Mouse (Mus musculus) embryonic facial prominence, embryonic 14.5 days (tissue): Measurements from ENCODE around the gene Tyrp1. TPM values are rescaled to one million over a fixed set of nuclear protein-coding genes. Genes with fewer than 3 reads are reported as not detected.

Experiments used
- ATAC-seq: fragments of 200-750 bp; cut with Nextera tagmentation; 2 replicates; pipeline ENCODE4 v1.8.0; 2017; ENCODE audit warnings: low read depth, moderate number of reproducible peaks, moderate TSS enrichment
- DNase-seq: peaks from one replicate; pipeline ENCODE4 v3.0.0-alpha.2; 2015; ENCODE audit warnings: low spot score
- H3K27ac ChIP-seq: fragments of 300-500 bp; sonication (generic); replicated peaks from 2 replicates; pipeline ENCODE4 v1.5.1; 2014; ENCODE audit warnings: low read depth, mild to moderate bottlenecking, low read length, moderate library complexity
- H3K27me3 ChIP-seq: fragments of 300-500 bp; sonication (generic); replicated peaks from 2 replicates; pipeline ENCODE4 v1.6.1; 2014; ENCODE audit warnings: low read length; ENCODE audit not compliant: control insufficient read depth, insufficient read depth
- H3K36me3 ChIP-seq: fragments of 300-500 bp; sonication (generic); 2 replicates; pipeline ENCODE4 v1.6.1; 2014; ENCODE audit warnings: low read length, mixed read lengths; ENCODE audit not compliant: control insufficient read depth, insufficient read depth
- H3K4me1 ChIP-seq: fragments of 300-500 bp; sonication (generic); 2 replicates; pipeline ENCODE4 v1.6.1; 2014; ENCODE audit warnings: antibody characterized with exemption, low read length; ENCODE audit not compliant: control insufficient read depth, insufficient read depth
- H3K4me2 ChIP-seq: fragments of 300-500 bp; sonication (generic); 2 replicates; pipeline ENCODE4 v1.6.1; 2014; ENCODE audit warnings: low read depth, mild to moderate bottlenecking, low read length, moderate library complexity, mixed read lengths
- H3K4me3 ChIP-seq: fragments of 300-500 bp; sonication (generic); 2 replicates; pipeline ENCODE4 v1.5.1; 2014; ENCODE audit warnings: low read depth, mild to moderate bottlenecking, low read length
- H3K9ac ChIP-seq: fragments of 300-500 bp; sonication (generic); 2 replicates; pipeline ENCODE4 v1.6.1; 2014; ENCODE audit warnings: low read depth, mild to moderate bottlenecking, low read length, moderate library complexity, mixed read lengths
- H3K9me3 ChIP-seq: fragments of 300-500 bp; sonication (generic); 2 replicates; pipeline ENCODE4 v1.6.1; 2016; ENCODE audit warnings: low read length; ENCODE audit not compliant: control insufficient read depth
- WGBS: fragments of 180-500 bp; shearing (Covaris S2); extraction: QIAGEN DNeasy Blood & Tissue Kit; methylation state at CpG from one replicate; pipeline ENCODE4 v1.1.7; 2014; 5-methylcytosine and 5-hydroxymethylcytosine counted together
- polyA plus RNA-seq: library from polyadenylated mRNA; unstranded; fragments of >200 nt; fragmentation: Nextera tagmentation; extraction: Ambion mirVana; gene quantifications from 2 replicates; pipeline ENCODE4 v1.2.1, GENCODE M21; 2014

Tyrp1 gene
- polyA plus RNA-seq, 1 experiment from 2014 or later = 1.9 TPM

GRCm38 (mm10) chr4:80852590-80853425 lies 18.9 kb downstream of the Tyrp1 start:
- Histone ChIP-seq H3K27ac (no peak overlapping the region), H3K36me3 (no peaks in the 10 kb centered on the region), H3K4me3 (no peak overlapping the region), H3K4me1 (no peaks in the 10 kb centered on the region), H3K9me3 (no peaks in the 10 kb centered on the region), H3K9ac (no peak overlapping the region), H3K27me3 (no peaks in the 10 kb centered on the region), H3K4me2 (no peak overlapping the region)
- WGBS = 76% methylated on average over 7 of the region's 7 CpGs
- DNase-seq (no peak), ATAC-seq (no peak)

- Histone ChIP-seq H3K27ac (no peak overlapping the region), H3K27me3 (no peaks in the 10 kb centered on the region), H3K9me3 (no peaks in the 10 kb centered on the region), H3K9ac (no peak overlapping the region), H3K4me2 (no peak overlapping the region), H3K4me3 (no peak overlapping the region), H3K36me3 (no peaks in the 10 kb centered on the region), H3K4me1 (no peaks in the 10 kb centered on the region)
- 76% methylated on average over 9 of the region's 9 CpGs for WGBS
- ATAC-seq (no peak), DNase-seq (no peak)
Observed at GRCm38 (mm10) chr4:80855495-80855894, 21.6 kb downstream of the Tyrp1 start.

- no peak overlapping the region for H3K9ac ChIP-seq
- WGBS = 75% methylated on average over 9 of the region's 9 CpGs
Observed at GRCm38 (mm10) chr4:80862962-80863361, 29.0 kb downstream of the Tyrp1 start.

GRCm38 (mm10) chr4:80863906-80864305 lies 30.0 kb downstream of the Tyrp1 start:
- 59% methylated on average over 7 of the region's 7 CpGs for WGBS

More at GRCm38 (mm10) chr4:80862962-80863361, 29.0 kb downstream of the Tyrp1 start:
- Histone ChIP-seq H3K36me3 (no peaks in the 10 kb centered on the region), H3K4me3 (no peak overlapping the region), H3K4me2 (no peak overlapping the region), H3K27me3 (no peaks in the 10 kb centered on the region), H3K4me1 (no peaks in the 10 kb centered on the region), H3K9me3 (no peaks in the 10 kb centered on the region), H3K27ac (no peak overlapping the region)
- ATAC-seq (no peak), DNase-seq (no peak)

GRCm38 (mm10) chr4:80864511-80864922 lies 30.6 kb downstream of the Tyrp1 start:
- peak overlapping the region; percentile 48 for H3K9ac ChIP-seq
- peak; percentile 81 for ATAC-seq
- H3K4me3 ChIP-seq = peak overlapping the region; percentile 34

More at GRCm38 (mm10) chr4:80863906-80864305, 30.0 kb downstream of the Tyrp1 start:
- no peak for DNase-seq
- Histone ChIP-seq H3K27ac (no peak overlapping the region), H3K4me2 (no peak overlapping the region), H3K27me3 (no peaks in the 10 kb centered on the region), H3K4me3 (no peak overlapping the region), H3K36me3 (no peaks in the 10 kb centered on the region), H3K9ac (no peak overlapping the region), H3K4me1 (no peaks in the 10 kb centered on the region), H3K9me3 (no peaks in the 10 kb centered on the region)
- no peak for ATAC-seq

GRCm38 (mm10) chr4:80866065-80866464 lies 32.1 kb downstream of the Tyrp1 start:
- Histone ChIP-seq H3K9ac (no peak overlapping the region), H3K4me2 (no peak overlapping the region), H3K27me3 (no peaks in the 10 kb centered on the region), H3K27ac (no peak overlapping the region), H3K4me3 (no peak overlapping the region), H3K36me3 (no peaks in the 10 kb centered on the region), H3K9me3 (no peaks in the 10 kb centered on the region), H3K4me1 (no peaks in the 10 kb centered on the region)
- DNase-seq (peak; percentile 76), ATAC-seq (peak; percentile 79)
- 11% methylated on average over 5 of the region's 5 CpGs for WGBS

More at GRCm38 (mm10) chr4:80864511-80864922, 30.6 kb downstream of the Tyrp1 start:
- WGBS = 1% methylated on average over 17 of the region's 17 CpGs
- DNase-seq = peak; percentile 83
- Histone ChIP-seq H3K27ac (no peak overlapping the region; the same call in 1 of the 2 replicates), H3K27me3 (no peaks in the 10 kb centered on the region), H3K9me3 (no peaks in the 10 kb centered on the region), H3K36me3 (no peaks in the 10 kb centered on the region), H3K4me2 (peak overlapping the region; percentile 74), H3K4me1 (no peaks in the 10 kb centered on the region)

GRCm38 (mm10) chr4:80869598-80869997 lies 35.7 kb downstream of the Tyrp1 start:
- H3K4me2 ChIP-seq = no peak overlapping the region
- no peak overlapping the region for H3K4me3 ChIP-seq
- no peak overlapping the region for H3K9ac ChIP-seq
- no peaks in the 10 kb centered on the region for H3K9me3 ChIP-seq
- H3K27ac ChIP-seq = no peak overlapping the region
- 44% methylated on average over 2 of the region's 2 CpGs for WGBS
- H3K27me3 ChIP-seq = no peaks in the 10 kb centered on the region
- no peaks in the 10 kb centered on the region for H3K4me1 ChIP-seq
- DNase-seq = no peak
- ATAC-seq = no peak
- no peaks in the 10 kb centered on the region for H3K36me3 ChIP-seq

GRCm38 (mm10) chr4:80872847-80873644 lies 39.1 kb downstream of the Tyrp1 start:
- no peak overlapping the region for H3K27ac ChIP-seq
- H3K27me3 ChIP-seq = no peaks in the 10 kb centered on the region
- H3K4me1 ChIP-seq = no peaks in the 10 kb centered on the region
- ATAC-seq = no peak
- DNase-seq = peak; percentile 52
- H3K4me2 ChIP-seq = no peak overlapping the region
- no peak overlapping the region for H3K4me3 ChIP-seq
- no peaks in the 10 kb centered on the region for H3K9me3 ChIP-seq
- 39% methylated on average over 6 of the region's 6 CpGs for WGBS
- no peaks in the 10 kb centered on the region for H3K36me3 ChIP-seq
- no peak overlapping the region for H3K9ac ChIP-seq
